Mouse (Mus musculus): ENCODE measurements around the gene Fam104a.

Gene Fam104a

GRCm38 (mm10) chr11:113703758-113704157 lies 19.8 kb upstream of the Fam104a start:
- peak; percentile 58 for DNase-seq (ENCODE audit: low spot score)

DNA sequence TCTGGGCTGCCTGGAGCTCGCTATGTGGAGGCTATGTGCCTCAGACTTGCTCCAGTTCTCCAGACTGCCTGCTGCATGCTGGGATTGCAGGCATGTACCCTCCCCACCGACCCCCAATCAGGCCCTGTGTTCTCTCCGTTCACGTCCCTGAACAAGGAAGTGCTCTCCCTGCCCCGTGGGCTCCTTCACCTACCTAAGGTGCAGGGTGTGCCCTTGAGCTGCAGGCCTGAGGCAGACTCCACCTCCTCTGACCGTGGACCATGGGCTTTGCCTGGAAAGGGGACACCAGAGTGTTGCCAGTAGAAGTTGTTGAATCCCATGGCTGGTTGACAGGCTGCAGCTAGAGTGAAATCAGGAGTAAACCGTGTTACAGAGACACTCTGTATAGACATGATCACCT lies 15.7 kb upstream of the Fam104a start:
- no peak for DNase-seq (ENCODE audit: low spot score)

- DNase-seq (ENCODE audit: low spot score), result no peak
Measured at GRCm38 (mm10) chr11:113698013-113698545, 14.1 kb upstream of the Fam104a start.

GRCm38 (mm10) chr11:113697571-113697970 lies 13.6 kb upstream of the Fam104a start:
- DNase-seq (ENCODE audit: low spot score), result no peak

GRCm38 (mm10) chr11:113691851-113692250 lies 7.9 kb upstream of the Fam104a start:
- no peak for DNase-seq (ENCODE audit: low spot score)

DNA sequence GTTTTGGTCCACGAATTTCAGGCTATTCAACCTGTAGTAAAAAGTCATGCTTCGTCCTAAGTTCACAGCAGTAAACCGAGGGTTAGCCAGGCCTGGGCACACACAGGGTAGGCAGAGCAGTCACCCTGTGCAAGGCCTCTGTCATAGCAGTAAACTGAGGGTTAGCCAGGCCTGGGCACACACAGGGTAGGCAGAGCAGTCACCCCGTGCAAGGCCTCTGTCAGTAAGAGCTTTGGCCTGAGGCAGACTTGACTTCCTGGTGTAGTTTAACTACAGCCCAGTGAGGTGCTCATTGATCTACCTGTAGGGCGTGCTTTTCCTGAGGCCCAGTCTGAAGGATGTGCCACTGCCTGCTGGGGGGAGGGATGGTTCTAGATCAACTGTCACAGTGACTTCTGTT lies 7.4 kb upstream of the Fam104a start:
- no peak for DNase-seq (ENCODE audit: low spot score)

DNA sequence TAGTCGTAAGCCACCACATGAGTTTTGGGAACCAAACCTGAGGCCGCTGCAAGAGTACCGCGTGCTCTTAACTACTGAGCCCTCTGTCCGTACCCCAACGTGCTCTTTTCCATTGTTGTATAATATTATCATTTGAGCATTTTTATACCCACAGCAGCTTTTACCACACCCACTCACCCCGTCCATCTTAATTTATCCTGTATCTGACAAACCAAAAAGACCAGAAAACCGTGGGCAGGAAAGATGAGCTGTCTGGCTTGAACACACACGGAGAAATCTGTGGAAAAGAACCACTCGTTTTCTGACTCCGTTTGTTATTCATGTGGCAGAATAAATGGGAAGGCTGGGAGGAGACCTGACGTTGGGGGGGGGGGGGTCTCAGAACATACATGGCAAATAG lies 6.6 kb upstream of the Fam104a start:
- DNase-seq (ENCODE audit: low spot score), result no peak

- DNase-seq (ENCODE audit: low spot score), result no peak
Measured at GRCm38 (mm10) chr11:113687031-113687430, 3.1 kb upstream of the Fam104a start.

GRCm38 (mm10) chr11:113684707-113685426 lies 912 bp upstream of the Fam104a start:
- DNase-seq (ENCODE audit: low spot score), result no peak

GRCm38 (mm10) chr11:113683627-113683956 lies 363 bp downstream of the Fam104a start:
- DNase-seq (ENCODE audit: low spot score), result no peak

DNA sequence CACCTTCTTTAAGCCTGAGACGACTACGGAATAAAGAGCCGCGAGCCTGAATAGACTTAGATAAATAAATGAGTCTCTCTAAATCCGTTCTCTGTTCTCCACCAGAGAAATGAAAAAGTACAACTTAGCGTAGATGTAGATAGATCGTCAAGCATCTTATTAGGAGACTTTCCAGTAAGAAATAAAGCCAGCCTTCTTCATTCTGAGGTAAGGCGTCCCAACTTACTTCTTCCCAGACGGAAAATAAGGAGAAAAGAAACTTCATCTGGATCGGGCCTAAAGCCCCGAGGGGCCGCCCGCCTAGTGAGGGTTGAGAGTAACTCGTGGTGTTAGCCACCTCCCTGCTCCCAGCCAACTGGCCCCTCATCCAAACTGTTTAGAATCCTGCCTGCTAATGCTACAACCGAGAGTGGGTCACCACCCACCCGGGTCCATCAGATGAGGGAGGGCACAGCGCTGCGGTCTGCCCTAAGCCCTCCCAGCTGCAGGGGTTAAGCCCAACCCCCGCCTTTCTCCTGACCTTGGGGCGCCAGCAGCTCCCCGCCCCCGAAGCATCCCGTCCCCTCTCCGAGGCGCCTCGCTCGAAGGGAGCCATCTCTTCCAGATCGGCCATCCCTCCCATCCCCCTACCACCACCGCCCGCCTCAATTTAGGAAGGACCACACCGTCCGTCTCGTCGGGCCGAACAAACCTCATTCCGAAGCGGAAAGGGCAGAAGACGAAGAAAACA lies 893 bp downstream of the Fam104a start:
- peak; percentile 73 for DNase-seq (ENCODE audit: low spot score)

- no peak for DNase-seq (ENCODE audit: low spot score)
Measured at GRCm38 (mm10) chr11:113681979-113682378, 2.0 kb downstream of the Fam104a start.

DNA sequence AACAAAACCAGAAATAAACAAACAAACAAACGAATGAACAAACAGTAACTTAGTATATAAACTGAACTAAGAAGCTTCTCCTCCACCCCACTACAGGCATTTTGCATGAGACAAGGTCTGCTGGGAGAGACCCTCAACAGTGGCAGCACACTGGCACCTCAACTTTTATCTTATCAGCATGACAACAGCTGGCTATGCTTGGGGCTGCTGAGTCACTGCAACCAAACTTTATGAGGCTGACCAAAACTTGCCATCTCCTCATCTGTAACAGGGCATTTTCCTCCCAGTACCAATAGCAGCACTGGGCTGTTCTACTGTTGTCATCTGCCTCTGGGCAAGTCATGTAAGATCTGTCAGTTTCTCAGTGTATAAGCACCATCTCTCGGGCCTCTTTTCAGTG lies 3.0 kb downstream of the Fam104a start:
- no peak for DNase-seq (ENCODE audit: low spot score)

DNA sequence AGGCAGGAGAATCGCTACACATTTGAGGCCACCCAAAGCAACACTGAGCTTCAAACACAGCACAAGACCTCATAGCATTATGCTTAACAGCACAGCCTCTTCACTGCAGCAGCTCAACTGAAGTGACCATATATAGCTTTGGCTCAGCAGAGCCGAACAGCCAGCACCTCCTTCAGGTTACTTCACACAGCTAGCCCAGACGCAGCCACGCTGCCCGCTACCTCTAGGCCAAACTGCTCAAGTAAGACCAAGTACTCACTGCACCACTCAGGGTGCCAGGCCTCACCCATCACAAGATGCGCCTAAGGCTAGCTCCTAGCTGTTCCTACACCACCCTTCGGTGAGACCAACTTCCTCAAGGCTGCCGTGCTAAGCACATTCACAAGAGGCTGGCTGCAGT lies 5.6 kb downstream of the Fam104a start:
- peak; percentile 52 for DNase-seq (ENCODE audit: low spot score)

GRCm38 (mm10) chr11:113677378-113677777 lies 6.6 kb downstream of the Fam104a start:
- DNase-seq (ENCODE audit: low spot score), result no peak

GRCm38 (mm10) chr11:113676847-113677246 lies 7.1 kb downstream of the Fam104a start:
- DNase-seq (ENCODE audit: low spot score), result no peak

- no peak for DNase-seq (ENCODE audit: low spot score)
Measured at GRCm38 (mm10) chr11:113674595-113674994, 9.4 kb downstream of the Fam104a start.

DNA sequence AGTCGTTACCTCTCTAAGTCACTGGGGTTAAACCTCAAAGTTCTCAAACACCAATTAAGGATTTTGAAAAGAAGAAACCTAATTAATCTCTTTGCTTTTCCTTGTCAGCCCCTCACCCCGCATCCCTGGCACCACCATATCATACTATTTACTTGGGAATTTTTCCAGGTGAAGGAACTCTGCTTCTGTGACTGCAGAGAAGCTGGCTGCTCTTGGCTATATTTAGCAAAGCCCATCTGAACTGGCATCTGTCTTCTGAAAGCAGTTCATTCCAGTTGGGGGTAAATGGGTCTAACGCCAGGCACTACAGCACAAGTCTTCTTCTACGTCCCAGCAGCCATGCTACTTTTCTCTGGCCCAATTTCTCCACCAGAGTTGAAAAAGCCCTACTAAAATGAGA lies 10.3 kb downstream of the Fam104a start:
- no peak for DNase-seq (ENCODE audit: low spot score)

DNA sequence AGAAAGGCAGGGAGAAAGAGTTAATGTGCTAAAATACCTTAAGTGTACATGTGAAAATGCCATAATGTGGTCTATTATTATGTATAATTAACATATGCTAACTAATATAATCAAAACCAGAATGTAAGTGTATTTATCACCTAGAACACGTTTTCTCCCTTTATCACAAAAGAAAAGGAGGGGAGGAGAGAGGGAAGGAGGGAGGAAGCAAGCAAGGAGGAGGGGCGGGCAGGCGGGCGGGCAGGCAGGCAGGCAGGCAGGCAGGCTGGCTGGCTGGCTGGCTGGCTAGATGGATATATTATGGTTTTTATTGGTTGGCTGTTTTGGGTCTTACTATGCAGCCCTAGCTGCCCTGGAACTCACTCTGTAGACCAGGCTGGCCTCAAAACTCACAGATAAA lies 14.2 kb downstream of the Fam104a start:
- DNase-seq (ENCODE audit: low spot score), result no peak

- DNase-seq (ENCODE audit: low spot score), result no peak
Measured at GRCm38 (mm10) chr11:113668857-113669256, 15.1 kb downstream of the Fam104a start.

GRCm38 (mm10) chr11:113667704-113668103 lies 16.3 kb downstream of the Fam104a start:
- DNase-seq (ENCODE audit: low spot score), result no peak

DNA sequence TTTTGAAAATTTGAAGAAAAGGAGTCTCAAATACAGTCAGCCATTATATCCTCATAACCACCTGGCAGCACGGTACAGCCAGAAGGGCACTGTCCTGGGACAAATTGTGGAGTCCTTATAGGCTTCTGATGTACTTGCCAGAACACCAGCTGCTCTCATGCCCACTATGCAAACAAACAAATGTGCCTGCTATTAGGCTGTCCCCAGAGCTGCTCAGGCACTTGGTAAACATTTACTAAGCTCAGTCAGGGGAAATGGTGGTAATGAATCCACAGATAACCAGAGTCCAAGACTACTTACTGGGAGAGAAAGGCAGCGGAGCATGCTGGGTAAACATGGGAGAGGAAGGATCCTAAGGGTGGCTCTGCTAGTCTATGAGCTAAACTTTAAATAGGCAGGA lies 16.8 kb downstream of the Fam104a start:
- no peak for DNase-seq (ENCODE audit: low spot score)

GRCm38 (mm10) chr11:113666648-113667047 lies 17.3 kb downstream of the Fam104a start:
- no peak for DNase-seq (ENCODE audit: low spot score)

DNA sequence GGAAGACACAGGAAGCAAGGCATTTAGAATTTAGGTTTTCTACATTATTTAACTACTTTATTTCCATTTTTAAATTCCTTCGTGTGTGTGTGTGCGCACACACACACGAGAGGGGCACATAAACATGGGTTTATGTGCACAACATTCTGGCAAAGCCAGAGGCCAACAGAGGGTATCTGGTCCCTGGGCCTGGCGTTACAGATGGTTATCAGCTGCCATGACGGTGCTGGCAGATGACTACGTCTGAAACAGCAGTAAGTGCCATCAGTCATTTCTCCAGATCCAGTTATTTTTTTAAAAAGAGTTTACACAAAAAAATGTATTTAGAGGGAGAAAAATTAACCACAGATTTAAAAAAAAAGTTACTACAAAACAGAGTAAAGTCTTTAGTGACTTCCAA lies 17.8 kb downstream of the Fam104a start:
- no peak for DNase-seq (ENCODE audit: low spot score)
